Mouse (Mus musculus) mature B cell (primary cell): ENCODE results near the gene Daam2.
"Not testable (repeated sequence)": the region's sequence is repeated elsewhere in the genome, so short reads cannot be mapped to it uniquely, and the experiment has no call there.

Experiments
- in situ Hi-C: fragments of 300-500 bp; cut with MboI; formaldehyde crosslinking; loops from 2 replicates; pipeline ENCODE4 v1.14.3; 2019

Daam2 gene

DNA sequence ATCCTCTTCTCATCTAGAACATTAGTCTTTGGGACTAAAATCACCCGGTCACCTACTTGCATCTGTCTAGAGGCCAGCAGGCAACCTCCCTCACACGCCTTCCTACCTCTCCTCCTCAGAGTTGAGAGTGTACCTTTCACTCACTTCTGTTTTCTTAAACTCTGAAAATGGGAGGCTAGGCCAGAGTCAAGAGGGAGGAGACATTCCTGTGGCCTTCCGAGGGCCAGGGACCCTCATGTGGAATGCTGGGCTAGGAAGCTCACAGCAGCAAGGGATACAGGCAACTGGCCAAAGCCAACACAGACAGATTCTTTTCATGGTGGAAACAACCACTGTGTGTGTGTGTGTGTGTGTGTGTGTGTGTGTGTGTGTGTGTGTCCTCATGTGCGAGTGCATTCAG, 86.8 kb downstream of the Daam2 start:
- in situ Hi-C loops, result no loop called here

- in situ Hi-C loops, result no loop called here
Observed at GRCm38 (mm10) chr17:49475174-49475573, 89.0 kb downstream of the Daam2 start.

- in situ Hi-C loops, result no loop called here
Observed at GRCm38 (mm10) chr17:49474051-49474450, 90.1 kb downstream of the Daam2 start.

DNA sequence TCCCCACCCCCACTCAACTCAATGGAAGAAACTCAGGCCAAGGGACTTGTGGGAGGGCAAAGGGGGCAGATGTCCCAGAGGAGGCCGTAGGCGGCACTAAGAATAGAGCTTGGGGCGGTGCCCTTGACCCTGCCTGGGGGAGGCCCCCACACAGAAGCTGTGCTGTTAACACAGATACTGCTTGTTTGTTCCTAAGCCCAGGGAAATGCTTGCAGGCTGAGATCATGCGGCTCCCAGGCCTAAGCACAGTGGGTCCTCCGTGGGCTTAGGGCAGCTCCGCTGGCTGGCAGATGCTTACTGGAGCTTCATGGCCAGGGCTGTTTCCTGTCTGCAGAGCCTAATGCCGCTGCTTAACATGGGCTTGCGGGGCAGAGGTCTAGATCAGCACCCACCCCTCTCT, 91.5 kb downstream of the Daam2 start:
- in situ Hi-C loops, result no loop called here

GRCm38 (mm10) chr17:49468223-49468622, 95.9 kb downstream of the Daam2 start:
- in situ Hi-C loops, result no loop called here

DNA sequence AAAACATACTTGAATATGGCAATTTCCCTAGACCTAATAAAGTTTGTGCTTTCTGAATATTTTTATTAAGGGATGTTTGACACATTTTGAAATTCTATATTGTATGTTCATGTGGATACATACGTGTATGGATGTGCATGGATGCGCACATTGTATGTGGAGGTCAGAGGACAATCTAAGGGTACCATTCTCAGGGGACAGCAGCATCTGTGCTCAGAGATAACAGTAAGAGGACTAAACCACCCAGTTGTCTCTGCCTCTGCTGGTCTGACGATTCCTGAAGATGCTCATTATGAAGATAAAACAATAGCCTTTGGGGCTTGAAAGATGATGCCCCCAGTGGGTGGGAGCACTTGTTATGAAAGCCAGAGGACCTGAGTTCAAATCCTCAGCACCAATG, 99.3 kb downstream of the Daam2 start:
- in situ Hi-C loops, result no loop called here

DNA sequence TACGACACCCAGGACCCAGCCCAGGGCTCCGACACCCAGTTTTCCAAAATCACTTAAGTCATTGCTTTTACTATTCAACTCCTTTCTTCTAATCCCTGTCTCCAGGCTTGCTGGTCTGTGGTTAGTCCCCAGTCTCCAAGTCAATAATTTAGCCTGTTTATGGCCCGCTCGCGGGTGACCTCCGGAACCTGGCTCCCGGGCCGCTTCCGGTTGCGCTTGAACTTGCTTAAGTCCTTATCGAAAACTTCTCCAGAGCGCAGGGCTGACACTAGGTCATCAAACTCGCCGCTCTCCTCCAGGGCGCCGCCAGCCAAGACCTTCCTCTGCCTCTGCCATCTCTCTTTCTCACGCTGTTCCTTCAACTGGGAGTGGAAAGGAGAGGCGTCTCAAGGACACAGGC, 105.8 kb downstream of the Daam2 start:
- in situ Hi-C loops, result no loop called here

DNA sequence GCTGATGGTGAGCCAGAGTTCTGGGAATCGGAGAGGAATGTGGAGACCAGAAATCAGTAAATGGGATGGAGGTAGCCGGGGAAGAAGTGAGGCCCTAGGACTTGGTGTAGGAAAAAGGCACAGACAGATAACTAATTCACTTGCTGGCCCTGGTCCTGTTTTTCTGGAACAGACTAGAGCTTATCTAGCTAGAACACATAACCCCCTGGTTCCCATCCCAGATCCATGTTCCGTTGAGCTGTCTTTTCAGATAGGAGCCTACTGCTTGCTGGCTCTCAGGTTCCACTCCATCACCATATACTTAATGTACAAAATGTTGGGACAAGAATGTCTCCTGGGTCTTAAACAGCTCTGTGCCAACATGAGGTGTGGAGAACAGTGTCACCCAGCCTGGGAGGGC, 106.3 kb downstream of the Daam2 start:
- in situ Hi-C loops, result no loop called here

DNA sequence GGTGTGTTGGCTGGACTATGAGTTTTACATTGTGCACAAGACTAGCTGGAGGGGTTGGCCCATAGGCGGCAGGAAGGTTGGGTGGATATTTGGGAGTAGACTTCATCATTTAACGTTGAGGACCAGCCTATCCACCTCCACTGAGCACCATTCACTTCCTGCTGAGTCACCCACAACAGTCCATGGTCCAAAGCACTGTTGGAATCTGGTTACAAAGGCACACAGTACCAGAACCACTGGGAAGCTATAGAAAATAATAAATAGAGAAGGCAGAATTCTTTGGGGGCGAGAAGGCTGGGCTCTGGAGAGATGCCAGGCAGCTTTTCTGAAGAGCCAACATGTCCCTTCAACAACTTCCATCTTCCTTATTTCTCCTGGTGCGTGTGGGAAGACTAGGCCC, 107.8 kb downstream of the Daam2 start:
- in situ Hi-C loops, result no loop called here

DNA sequence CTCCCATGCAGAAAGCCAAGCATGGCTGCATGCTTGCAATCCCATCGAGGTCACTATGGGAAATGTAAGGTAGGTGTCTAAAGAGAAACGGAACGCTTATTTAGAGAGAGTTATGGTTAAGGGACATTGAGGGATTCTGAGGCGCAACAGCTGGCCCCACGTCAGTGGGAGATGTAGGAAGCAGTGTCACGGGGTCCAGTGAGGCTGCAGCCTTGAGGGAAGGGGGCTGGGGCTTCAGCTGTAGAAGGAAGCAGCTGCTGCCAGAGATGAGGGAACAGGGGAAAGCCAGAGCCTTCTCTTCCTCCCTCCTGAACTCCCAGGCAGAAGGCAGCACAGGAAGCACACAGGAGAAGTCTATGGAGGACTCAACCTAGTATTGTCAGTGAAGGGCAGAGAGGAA, 113.2 kb downstream of the Daam2 start:
- in situ Hi-C loops, result no loop called here

GRCm38 (mm10) chr17:49449230-49449608, 114.9 kb downstream of the Daam2 start:
- in situ Hi-C loops, result no loop called here

DNA sequence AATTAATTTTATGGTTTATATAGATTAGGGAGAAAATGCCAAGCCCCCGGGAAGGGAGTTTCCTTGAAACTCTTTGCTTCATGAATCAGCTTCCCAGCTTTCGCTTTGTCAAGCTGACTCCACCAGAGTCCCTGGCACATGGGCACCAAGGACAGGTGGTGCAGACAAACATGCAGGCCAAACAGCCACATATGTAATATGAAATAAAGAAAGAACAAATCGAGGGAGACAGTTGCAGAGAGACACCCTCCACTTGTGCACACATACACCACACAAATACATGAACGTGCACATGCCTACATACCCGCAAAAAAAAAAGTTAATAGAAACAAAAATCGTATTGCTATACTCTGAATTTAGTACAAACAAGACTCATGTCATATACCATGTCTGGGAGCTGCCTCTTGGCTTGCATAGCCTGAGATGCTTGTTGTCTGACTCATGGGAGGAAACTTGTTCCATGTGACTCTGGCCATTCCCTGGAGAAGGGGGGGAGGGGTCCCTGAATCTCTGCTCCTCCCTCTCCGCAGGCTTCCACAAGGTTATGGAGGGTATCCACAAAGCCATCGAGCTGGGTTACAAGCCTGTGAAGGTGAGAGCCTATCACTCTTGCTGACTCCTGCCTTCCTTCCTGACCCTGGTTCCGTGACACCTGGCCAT, 115.4 kb downstream of the Daam2 start:
- in situ Hi-C loops, result no loop called here

- in situ Hi-C loops, result not testable (repeated sequence)
Observed at GRCm38 (mm10) chr17:49442841-49443240, 121.3 kb downstream of the Daam2 start.

DNA sequence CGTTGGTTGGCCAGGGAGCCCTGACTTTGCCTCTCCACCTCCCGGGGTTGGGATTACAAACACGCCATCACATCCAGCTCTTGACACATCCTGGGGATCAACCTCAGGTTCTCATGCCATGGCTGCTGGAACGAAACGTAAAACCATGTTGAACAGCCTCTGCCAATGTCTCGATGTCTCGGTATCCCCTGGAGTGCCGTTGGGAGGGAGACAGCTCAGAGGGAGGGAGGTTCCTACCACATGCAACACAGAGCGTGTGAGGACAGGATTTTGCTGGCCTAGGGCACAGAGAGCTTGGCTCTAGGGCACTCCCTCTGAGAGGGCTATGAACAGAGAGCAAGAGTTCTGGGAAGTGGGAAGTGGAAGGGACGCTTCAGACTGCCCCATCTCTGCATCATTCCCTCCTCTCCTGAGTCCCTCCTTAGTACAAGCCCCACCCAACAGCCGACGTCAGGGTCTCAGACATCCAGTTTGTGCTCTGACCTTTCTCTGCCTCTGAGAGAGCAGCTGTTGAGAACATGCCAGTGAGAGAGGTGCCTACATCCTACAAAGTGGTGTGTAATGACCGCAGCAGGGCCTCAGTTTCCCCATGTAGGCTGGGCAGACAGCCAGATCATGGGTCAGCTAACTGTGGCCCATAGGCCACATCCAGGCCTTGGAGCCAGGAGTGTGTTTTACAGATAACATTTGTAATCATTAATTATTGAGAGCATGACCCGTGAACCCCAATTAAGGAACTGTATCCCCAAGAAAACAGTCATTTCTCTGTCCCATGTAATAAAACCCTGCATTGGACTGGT, 123.6 kb downstream of the Daam2 start:
- in situ Hi-C loops, result no loop called here

DNA sequence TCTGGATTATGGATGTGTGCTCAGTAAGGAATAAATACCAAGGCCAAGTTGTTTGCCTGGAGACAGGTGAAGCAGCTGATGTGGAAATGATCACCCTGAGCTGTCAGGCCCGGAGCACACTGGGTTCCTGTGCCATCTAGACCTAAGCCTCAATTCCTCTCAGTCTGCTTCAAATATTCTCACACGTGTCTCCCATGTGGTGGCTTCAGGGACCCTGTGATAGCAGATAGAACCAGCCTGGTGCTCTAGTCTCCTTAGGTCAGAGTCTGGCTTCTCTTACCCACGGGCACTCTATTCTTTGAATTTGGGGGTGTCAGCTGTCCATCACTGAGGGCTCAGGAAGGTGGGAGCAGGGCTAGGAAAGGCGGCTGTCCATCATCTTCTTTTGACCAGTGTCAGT, 124.4 kb downstream of the Daam2 start:
- in situ Hi-C loops, result no loop called here

GRCm38 (mm10) chr17:49438822-49439574, 125.1 kb downstream of the Daam2 start:
- in situ Hi-C loops, result no loop called here

DNA sequence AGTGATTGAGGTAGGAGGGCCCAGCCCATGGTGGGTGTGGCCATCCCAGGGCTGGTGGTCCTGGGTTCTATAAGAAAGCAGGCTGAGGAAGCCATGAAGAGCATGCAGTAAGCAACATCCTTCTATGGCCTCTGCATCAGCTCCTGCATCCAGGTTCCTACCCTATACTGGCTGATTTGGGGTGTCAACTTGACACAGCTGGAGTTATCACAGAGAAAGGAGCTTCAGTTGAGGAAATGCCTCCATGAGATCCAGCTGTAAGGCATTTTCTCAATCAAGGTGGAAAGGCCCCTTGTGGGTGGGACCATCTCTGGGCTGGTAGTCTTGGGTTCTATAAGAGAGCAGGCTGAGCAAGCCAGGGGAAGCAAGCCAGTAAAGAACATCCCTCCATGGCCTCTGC, 126.8 kb downstream of the Daam2 start:
- in situ Hi-C loops, result not testable (repeated sequence)

DNA sequence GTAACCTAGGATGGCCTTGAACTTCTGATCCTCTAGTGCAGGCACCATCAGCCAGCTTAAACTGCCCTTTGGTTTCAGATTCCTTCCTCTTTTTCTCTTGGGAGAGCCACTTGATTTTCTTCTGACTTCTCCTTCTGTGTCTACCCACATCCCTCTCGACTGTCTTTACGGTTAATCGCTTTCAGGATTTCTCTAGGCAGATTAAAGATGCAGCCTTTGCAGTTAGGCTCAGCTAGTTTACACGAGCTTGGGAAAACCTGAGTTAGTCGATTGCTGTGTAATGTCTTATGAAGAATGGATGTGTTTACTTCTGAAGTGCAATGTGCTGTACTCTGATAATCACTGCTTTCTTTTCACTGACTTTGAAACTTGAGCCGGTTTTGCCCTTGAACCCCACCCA, 127.5 kb downstream of the Daam2 start:
- in situ Hi-C loops, result no loop called here

DNA sequence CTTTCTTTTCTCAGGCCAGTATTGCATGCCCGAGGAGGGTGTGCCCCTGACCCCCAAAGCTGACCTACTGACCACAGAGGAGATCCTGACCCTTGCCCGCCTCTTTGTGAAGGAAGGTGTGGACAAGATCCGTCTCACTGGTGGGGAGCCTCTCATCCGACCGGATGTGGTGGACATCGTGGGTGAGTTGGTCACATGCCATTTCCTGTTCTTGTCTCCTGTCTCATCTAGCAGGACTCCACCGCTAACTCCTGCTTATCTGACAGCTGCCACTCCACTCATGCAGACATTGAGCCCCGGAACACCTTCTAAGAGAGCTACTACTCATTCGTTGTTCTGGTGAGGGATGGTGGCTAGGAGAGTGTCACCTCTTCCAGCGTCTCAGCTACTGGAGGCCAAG, 129.1 kb downstream of the Daam2 start:
- in situ Hi-C loops, result no loop called here

- in situ Hi-C loops, result no loop called here
Observed at GRCm38 (mm10) chr17:49434236-49434635, 129.9 kb downstream of the Daam2 start.

DNA sequence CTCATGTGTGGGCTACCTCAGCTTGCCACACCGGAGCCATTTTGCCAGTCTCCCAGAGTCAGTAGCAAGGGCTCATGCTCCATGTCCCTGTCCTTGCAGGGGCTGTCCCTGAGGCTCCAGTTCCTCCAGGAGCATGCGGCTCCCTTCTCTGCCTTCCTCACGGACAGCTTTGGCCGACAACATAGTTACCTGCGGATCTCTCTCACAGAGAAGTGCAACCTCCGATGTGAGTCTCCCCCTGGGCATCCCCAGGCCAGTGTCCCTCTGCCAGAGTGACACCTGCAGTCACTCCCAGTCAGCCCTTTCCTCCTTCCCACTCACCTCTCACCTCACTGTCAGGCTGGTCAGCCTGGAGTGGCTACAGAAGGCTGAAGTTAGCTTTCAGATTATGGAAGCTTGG, 131.1 kb downstream of the Daam2 start:
- in situ Hi-C loops, result no loop called here

GRCm38 (mm10) chr17:49432071-49432711, 132.0 kb downstream of the Daam2 start:
- in situ Hi-C loops, result no loop called here
